Mouse (Mus musculus) forebrain, embryonic 10.5 days (tissue): Measurements from ENCODE around the gene Fam166a. TPM values are rescaled to one million over a fixed set of nuclear protein-coding genes. Genes with fewer than 3 reads are reported as not detected.
"Not testable (repeated sequence)": the region's sequence is repeated elsewhere in the genome, so short reads cannot be mapped to it uniquely, and the experiment has no call there.

ENCODE experiments used
- DNase-seq: peaks from one replicate; pipeline ENCODE4 v3.0.0-alpha.2; 2017; ENCODE audit warnings: low spot score; ENCODE audit errors: extremely low spot score
- H3K27ac ChIP-seq: fragments of 300-500 bp; sonication (generic); 2 replicates; pipeline ENCODE4 v1.5.1; 2016; ENCODE audit warnings: mild to moderate bottlenecking
- H3K27me3 ChIP-seq: fragments of 300-500 bp; sonication (generic); 2 replicates; pipeline ENCODE4 v1.6.1; 2016; ENCODE audit warnings: mild to moderate bottlenecking; ENCODE audit not compliant: poor library complexity, severe bottlenecking
- H3K36me3 ChIP-seq: fragments of 300-500 bp; sonication (generic); replicated peaks from 2 replicates; pipeline ENCODE4 v1.6.1; 2016; ENCODE audit warnings: mild to moderate bottlenecking, moderate library complexity
- H3K4me1 ChIP-seq: fragments of 300-500 bp; sonication (generic); 2 replicates; pipeline ENCODE4 v1.6.1; 2016
- H3K4me3 ChIP-seq: fragments of 300-500 bp; sonication (generic); 2 replicates; pipeline ENCODE4 v1.5.1; 2016; ENCODE audit warnings: mild to moderate bottlenecking, moderate library complexity
- H3K9me3 ChIP-seq: fragments of 300-500 bp; sonication (generic); 2 replicates; pipeline ENCODE4 v1.6.1; 2016; ENCODE audit warnings: mild to moderate bottlenecking, moderate library complexity
- WGBS: fragments of 180-500 bp; shearing (Covaris S2); methylation state at CpG from one replicate; pipeline ENCODE4 v1.1.7; 2016; 5-methylcytosine and 5-hydroxymethylcytosine counted together
- polyA plus RNA-seq: library from polyadenylated mRNA; unstranded; fragments of >200 nt; fragmentation: Nextera tagmentation; extraction: Ambion mirVana; gene quantifications from 2 replicates; pipeline ENCODE4 v1.2.1, GENCODE M21; 2016

Gene Fam166a
- polyA plus RNA-seq, 1 experiment from 2014 or later = 0.67 TPM

GRCm38 (mm10) chr2:25241438-25241775, 22.9 kb downstream of the Fam166a start:
- no peak for DNase-seq
- Histone ChIP-seq H3K4me1 (peaks cover 34% of the 10 kb centered on the region), H3K27ac (peak overlapping the region; percentile 84; the same call in 1 of the 2 replicates), H3K36me3 (peaks cover 19% of the 10 kb centered on the region), H3K9me3 (no peaks in the 10 kb centered on the region), H3K27me3 (peaks cover 51% of the 10 kb centered on the region), H3K4me3 (peak overlapping the region; percentile 76)
- WGBS = 8% methylated on average over 6 of the region's 6 CpGs

GRCm38 (mm10) chr2:25242101-25242506, 23.6 kb downstream of the Fam166a start, which contains the start of the genes Rnf208 and Cysrt1:
TSS of gene Rnf208 (plus strand) at chr2:25242255.
TSS of gene Cysrt1 (minus strand) at chr2:25242452.
- no peak for DNase-seq

GRCm38 (mm10) chr2:25243342-25243741, 24.8 kb downstream of the Fam166a start:
- H3K27me3 ChIP-seq = peaks cover 49% of the 10 kb centered on the region
- 78% methylated on average over 8 of the region's 8 CpGs for WGBS
- peaks cover 34% of the 10 kb centered on the region for H3K4me1 ChIP-seq
- no peak for DNase-seq
- peak overlapping the region; percentile 84 for H3K27ac ChIP-seq
- H3K36me3 ChIP-seq = peaks cover 39% of the 10 kb centered on the region
- H3K9me3 ChIP-seq = no peaks in the 10 kb centered on the region
- H3K4me3 ChIP-seq = peak overlapping the region; percentile 76

More at GRCm38 (mm10) chr2:25242101-25242506, 23.6 kb downstream of the Fam166a start, which contains the start of the genes Rnf208 and Cysrt1:
- peak within 1 kb of the TSS; percentile 84 for H3K27ac ChIP-seq
- peaks cover 34% of the 10 kb centered on the region for H3K4me1 ChIP-seq
- WGBS = under 1% methylated on average over 59 of the region's 59 CpGs
- H3K4me3 ChIP-seq = peak within 1 kb of the TSS; percentile 76
- H3K9me3 ChIP-seq = no peaks in the 10 kb centered on the region
- H3K36me3 ChIP-seq = peaks cover 26% of the 10 kb centered on the region
- peaks cover 49% of the 10 kb centered on the region for H3K27me3 ChIP-seq

- Histone ChIP-seq H3K27ac (no peak overlapping the region), H3K4me1 (peaks cover 34% of the 10 kb centered on the region), H3K36me3 (peaks cover 47% of the 10 kb centered on the region), H3K9me3 (no peaks in the 10 kb centered on the region), H3K4me3 (no peak overlapping the region; the same call in 1 of the 2 replicates), H3K27me3 (peaks cover 46% of the 10 kb centered on the region)
- 85% methylated on average over 4 of the region's 4 CpGs for WGBS
- DNase-seq = no peak
Observed at GRCm38 (mm10) chr2:25244144-25244543, 25.6 kb downstream of the Fam166a start.

- peaks cover 21% of the 10 kb centered on the region for H3K4me1 ChIP-seq
- no peak for DNase-seq
- peaks cover 70% of the 10 kb centered on the region for H3K36me3 ChIP-seq
- H3K27me3 ChIP-seq = peaks cover 30% of the 10 kb centered on the region
- WGBS = 90% methylated on average over 10 of the region's 10 CpGs
- no peak within 1 kb of the TSS for H3K27ac ChIP-seq
- H3K9me3 ChIP-seq = no peaks in the 10 kb centered on the region
- no peak within 1 kb of the TSS for H3K4me3 ChIP-seq
Observed at GRCm38 (mm10) chr2:25246183-25247072, 27.9 kb downstream of the Fam166a start, which contains the start of gene AL732309.1. TSS of gene AL732309.1 (minus strand) at chr2:25246863.

- Histone ChIP-seq H3K4me3 (no peak overlapping the region), H3K27me3 (no peaks in the 10 kb centered on the region), H3K36me3 (peaks cover 64% of the 10 kb centered on the region), H3K4me1 (peaks cover 19% of the 10 kb centered on the region), H3K27ac (no peak overlapping the region), H3K9me3 (no peaks in the 10 kb centered on the region)
- WGBS = 90% methylated on average over 1 of the region's 1 CpGs
- DNase-seq = no peak
Observed at GRCm38 (mm10) chr2:25252331-25252730, 33.8 kb downstream of the Fam166a start.

GRCm38 (mm10) chr2:25255284-25255779, 36.8 kb downstream of the Fam166a start, which contains the start of gene Tmem203:
TSS of gene Tmem203 (plus strand) at chr2:25255439.
- Histone ChIP-seq H3K27ac (peak within 1 kb of the TSS; percentile 92), H3K9me3 (no peaks in the 10 kb centered on the region), H3K36me3 (peaks cover 34% of the 10 kb centered on the region), H3K4me3 (peak within 1 kb of the TSS; percentile 88), H3K27me3 (no peaks in the 10 kb centered on the region), H3K4me1 (peaks cover 19% of the 10 kb centered on the region)
- DNase-seq = peak; percentile 93
- under 1% methylated on average over 39 of the region's 39 CpGs for WGBS

- H3K4me1 ChIP-seq = peaks cover 20% of the 10 kb centered on the region
- H3K36me3 ChIP-seq = peaks cover 22% of the 10 kb centered on the region
- DNase-seq, H3K27me3 ChIP-seq, H3K9me3 ChIP-seq, H3K27ac ChIP-seq: not testable (repeated sequence)
- 67% methylated on average over 12 of the region's 12 CpGs for WGBS
- H3K4me3 ChIP-seq = peak overlapping the region; percentile 88
Observed at GRCm38 (mm10) chr2:25256443-25257109, 38.0 kb downstream of the Fam166a start.

- Histone ChIP-seq H3K36me3 (peaks cover 15% of the 10 kb centered on the region), H3K4me1 (peaks cover 27% of the 10 kb centered on the region)
- not testable (repeated sequence) for H3K4me3 ChIP-seq, H3K27ac ChIP-seq, H3K9me3 ChIP-seq, DNase-seq, H3K27me3 ChIP-seq
- 89% methylated on average over 5 of the region's 5 CpGs for WGBS
Observed at GRCm38 (mm10) chr2:25257250-25257649, 38.7 kb downstream of the Fam166a start.

- Histone ChIP-seq H3K27me3 (peaks cover 11% of the 10 kb centered on the region), H3K4me1 (peaks cover 40% of the 10 kb centered on the region), H3K4me3 (no peak overlapping the region), H3K9me3 (no peaks in the 10 kb centered on the region), H3K27ac (no peak overlapping the region), H3K36me3 (no peaks in the 10 kb centered on the region)
- no peak for DNase-seq
- 53% methylated on average over 2 of the region's 2 CpGs for WGBS
Observed at GRCm38 (mm10) chr2:25258887-25259286, 40.3 kb downstream of the Fam166a start.

- H3K4me3 ChIP-seq = peak overlapping the region; percentile 83
- H3K9me3 ChIP-seq = no peaks in the 10 kb centered on the region
- peak overlapping the region; percentile 82 for H3K27ac ChIP-seq
- peaks cover 51% of the 10 kb centered on the region for H3K4me1 ChIP-seq
- DNase-seq = no peak
- H3K36me3 ChIP-seq = no peaks in the 10 kb centered on the region
- H3K27me3 ChIP-seq = peaks cover 24% of the 10 kb centered on the region
- WGBS = 45% methylated on average over 12 of the region's 12 CpGs
Observed at GRCm38 (mm10) chr2:25261870-25262269, 43.3 kb downstream of the Fam166a start.

- H3K27ac ChIP-seq = peak within 1 kb of the TSS; percentile 82
- H3K36me3 ChIP-seq = no peaks in the 10 kb centered on the region; the same call in 1 of the 2 replicates
- under 1% methylated on average over 39 of the region's 39 CpGs for WGBS
- peaks cover 55% of the 10 kb centered on the region for H3K4me1 ChIP-seq
- DNase-seq = peak; percentile 91
- H3K9me3 ChIP-seq = no peaks in the 10 kb centered on the region
- H3K4me3 ChIP-seq = peak within 1 kb of the TSS; percentile 83
- H3K27me3 ChIP-seq = peaks cover 24% of the 10 kb centered on the region
Observed at GRCm38 (mm10) chr2:25262291-25262767, 43.8 kb downstream of the Fam166a start, which contains the start of gene Tprn. TSS of gene Tprn (plus strand) at chr2:25262618.
